Mouse (Mus musculus) spleen, adult 2 months (tissue): Measurements from ENCODE around the gene Med27. TPM values are rescaled to one million over a fixed set of nuclear protein-coding genes. Genes with fewer than 3 reads are reported as not detected.

Experiments used
- DNase-seq, 2 experiments: peaks; one replicate each; pipeline versions ENCODE4 v3.0.0 to v3.0.0-alpha.2; 2012 to 2021; ENCODE audit warnings: low spot score in 2 of 2, low read depth in 1 of 2
- H3K27ac ChIP-seq: fragments of 200-500 bp; 2 replicates; pipeline ENCODE4 v1.5.1; 2012; ENCODE audit warnings: low read length, inconsistent platforms; ENCODE audit not compliant: insufficient read depth
- H3K27me3 ChIP-seq: fragments of 200-500 bp; 2 replicates; pipeline ENCODE4 v1.6.1; 2012; ENCODE audit warnings: mild to moderate bottlenecking, moderate library complexity, low read length, inconsistent platforms; ENCODE audit not compliant: control insufficient read depth, insufficient read depth
- H3K36me3 ChIP-seq: fragments of 200-500 bp; 2 replicates; pipeline ENCODE4 v1.6.1; 2012; ENCODE audit warnings: mild to moderate bottlenecking, low read length, inconsistent platforms; ENCODE audit not compliant: control insufficient read depth, insufficient read depth
- H3K4me1 ChIP-seq: fragments of 200-500 bp; 2 replicates; pipeline ENCODE4 v1.6.1; 2011; ENCODE audit warnings: inconsistent platforms; ENCODE audit not compliant: control insufficient read depth, insufficient read depth, insufficient read length
- H3K4me3 ChIP-seq: fragments of 200-500 bp; 2 replicates; pipeline ENCODE4 v1.5.1; 2011; ENCODE audit warnings: mild to moderate bottlenecking, inconsistent platforms; ENCODE audit not compliant: insufficient read depth, insufficient read length; ENCODE audit errors: extremely low read depth
- CTCF ChIP-seq: fragments of 200-500 bp; IDR thresholded peaks from 2 replicates; pipeline ENCODE4 v1.5.1; 2011; ENCODE audit warnings: mild to moderate bottlenecking, inconsistent platforms; ENCODE audit not compliant: insufficient read depth, insufficient read length, insufficient replicate concordance; ENCODE audit errors: extremely low read depth
- POLR2A ChIP-seq: fragments of 200-500 bp; IDR thresholded peaks from 2 replicates; pipeline ENCODE4 v1.6.1; 2011; ENCODE audit warnings: low read depth, low read length, inconsistent platforms
- WGBS: fragments of 180-500 bp; shearing (Covaris S2); methylation state at CpG from one replicate; pipeline ENCODE4 v1.1.7; 2018; 5-methylcytosine and 5-hydroxymethylcytosine counted together
- polyA plus RNA-seq: library from polyadenylated mRNA; depleted of rRNA; stranded (reverse); fragments of >200 nt; gene quantifications from 2 replicates; pipeline ENCODE4 v1.2.3, GENCODE M21; 2012

The Med27 gene
- polyA plus RNA-seq, 1 experiment, result 27.6 TPM

GRCm38 (mm10) chr2:29414852-29415473 is 68.3 kb downstream of the Med27 start:
- no peak overlapping the region for H3K4me3 ChIP-seq
- no peak overlapping the region for H3K27ac ChIP-seq
- 90% methylated on average over 7 of the region's 7 CpGs for WGBS
- H3K27me3 ChIP-seq, result no peaks in the 10 kb centered on the region
- no peaks in the 10 kb centered on the region; the same call in 1 of the 2 replicates for H3K36me3 ChIP-seq
- DNase-seq, result no peak
- peaks cover 2% of the 10 kb centered on the region; the same call in 1 of the 2 replicates for H3K4me1 ChIP-seq
- TF ChIP-seq POLR2A (no peak), CTCF (no peak)

DNA sequence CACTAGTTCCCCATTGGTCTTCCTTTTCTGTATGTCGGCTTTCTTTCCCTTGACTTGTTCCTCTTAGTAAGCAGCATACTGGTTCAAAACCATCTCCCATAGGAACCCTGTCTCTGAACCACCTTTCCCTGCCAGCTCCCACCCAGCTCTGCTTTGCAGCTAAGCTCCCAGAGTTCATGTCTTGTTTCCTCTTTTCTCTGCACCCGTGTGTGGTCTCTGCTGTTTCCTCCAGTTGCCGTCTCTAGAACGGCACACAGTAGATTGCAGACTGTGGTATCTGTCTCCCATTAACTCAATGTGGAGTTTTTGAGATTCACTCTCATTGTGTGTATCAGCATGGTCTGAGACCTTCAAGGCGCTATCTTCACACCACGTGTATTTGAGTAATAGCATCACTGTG is 71.9 kb downstream of the Med27 start:
- Histone ChIP-seq H3K36me3 (no peaks in the 10 kb centered on the region; the same call in 1 of the 2 replicates), H3K4me3 (no peak overlapping the region), H3K27ac (no peak overlapping the region), H3K4me1 (peaks cover 2% of the 10 kb centered on the region; the same call in 1 of the 2 replicates), H3K27me3 (no peaks in the 10 kb centered on the region)
- DNase-seq, result no peak
- no peak for TF ChIP-seq CTCF
- TF ChIP-seq POLR2A, result no peak
- 20% methylated on average over 6 of the region's 6 CpGs for WGBS

DNA sequence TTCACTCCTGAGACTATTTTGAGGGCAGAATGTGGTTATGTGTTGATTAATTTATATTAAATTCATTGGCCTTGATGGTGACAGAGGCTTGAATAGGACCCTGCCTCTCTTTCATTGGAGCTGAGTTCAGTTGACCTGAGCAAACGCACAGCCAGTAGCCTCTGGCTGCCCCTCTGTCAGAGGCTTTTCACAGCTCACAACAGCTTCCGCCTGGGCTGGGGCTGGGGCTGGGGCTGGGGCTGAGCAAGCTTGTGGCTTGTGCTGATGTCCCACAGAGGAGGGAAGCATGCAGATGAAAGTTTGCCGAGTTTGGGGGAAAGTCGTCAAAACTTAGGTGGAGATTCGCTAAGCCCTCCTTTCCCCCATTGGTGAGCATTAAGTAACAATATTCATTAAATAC is 72.8 kb downstream of the Med27 start:
- WGBS, result 24% methylated on average over 5 of the region's 5 CpGs
- no peak for TF ChIP-seq POLR2A
- no peak for TF ChIP-seq CTCF
- H3K27ac ChIP-seq, result no peak overlapping the region
- no peak overlapping the region for H3K4me3 ChIP-seq
- H3K36me3 ChIP-seq, result no peaks in the 10 kb centered on the region; the same call in 1 of the 2 replicates
- no peaks in the 10 kb centered on the region for H3K27me3 ChIP-seq
- no peak for DNase-seq
- peaks cover 2% of the 10 kb centered on the region; the same call in 1 of the 2 replicates for H3K4me1 ChIP-seq

- no peak for TF ChIP-seq POLR2A
- H3K27me3 ChIP-seq, result no peaks in the 10 kb centered on the region
- no peak overlapping the region for H3K27ac ChIP-seq
- no peaks in the 10 kb centered on the region; the same call in 1 of the 2 replicates for H3K36me3 ChIP-seq
- DNase-seq, result no peak
- WGBS, result 76% methylated on average over 5 of the region's 5 CpGs
- peaks cover 2% of the 10 kb centered on the region; the same call in 1 of the 2 replicates for H3K4me1 ChIP-seq
- no peak overlapping the region for H3K4me3 ChIP-seq
Measured at GRCm38 (mm10) chr2:29419946-29420345, 73.3 kb downstream of the Med27 start.

- Histone ChIP-seq H3K4me1 (peaks cover 2% of the 10 kb centered on the region; the same call in 1 of the 2 replicates), H3K36me3 (no peaks in the 10 kb centered on the region), H3K4me3 (no peak overlapping the region), H3K27me3 (no peaks in the 10 kb centered on the region), H3K27ac (no peak overlapping the region)
- WGBS, result 84% methylated on average over 10 of the region's 10 CpGs
- TF ChIP-seq CTCF, result no peak
- TF ChIP-seq POLR2A, result no peak
- DNase-seq, result no peak
Measured at GRCm38 (mm10) chr2:29422126-29422840, 75.7 kb downstream of the Med27 start.

DNA sequence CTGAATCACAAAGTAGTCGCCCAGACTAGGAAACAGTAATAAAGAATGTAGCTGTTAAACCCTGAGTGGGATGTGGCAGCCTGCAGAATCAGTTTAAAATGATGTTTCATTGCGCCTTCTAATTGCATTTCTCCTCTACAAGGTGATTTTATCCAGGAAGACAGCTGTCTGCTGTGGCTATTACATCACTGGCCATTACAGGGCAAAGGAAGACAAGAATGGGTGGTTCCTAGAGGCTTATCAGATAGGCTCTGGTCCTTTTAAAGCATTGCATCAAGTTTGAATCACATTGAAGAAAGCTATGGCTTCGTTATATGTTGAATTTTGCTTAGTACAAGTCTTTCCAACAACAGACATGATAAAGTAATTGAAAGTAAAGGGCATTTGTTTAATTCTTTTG is 76.4 kb downstream of the Med27 start:
- WGBS, result 84% methylated on average over 3 of the region's 3 CpGs

DNA sequence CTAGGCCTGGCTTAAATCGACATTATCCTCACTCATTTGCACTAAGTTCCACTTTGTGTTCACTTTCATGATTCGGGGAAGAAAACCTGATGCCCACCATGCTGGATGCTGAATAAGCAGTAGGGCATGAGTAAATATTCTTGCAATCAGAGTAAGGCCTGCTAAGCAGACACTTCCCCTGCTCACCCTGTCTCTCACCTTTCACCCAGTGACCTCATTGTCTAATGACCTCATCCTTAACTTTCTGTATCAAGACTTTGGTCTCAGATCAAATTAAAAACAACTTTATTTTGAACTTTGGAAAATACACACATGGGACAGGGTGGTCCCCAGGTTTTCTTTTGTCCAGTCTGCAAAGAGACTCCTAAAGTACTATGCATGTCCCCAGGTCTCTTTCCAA is 78.8 kb downstream of the Med27 start:
- H3K4me3 ChIP-seq, result no peak overlapping the region
- H3K27ac ChIP-seq, result no peak overlapping the region
- H3K36me3 ChIP-seq, result no peaks in the 10 kb centered on the region
- no peak for TF ChIP-seq POLR2A
- no peak for TF ChIP-seq CTCF
- WGBS, result 72% methylated on average over 2 of the region's 2 CpGs
- no peaks in the 10 kb centered on the region for H3K4me1 ChIP-seq
- H3K27me3 ChIP-seq, result no peaks in the 10 kb centered on the region
- no peak for DNase-seq

More for the DNA sequence above, 76.4 kb downstream of the Med27 start:
- no peaks in the 10 kb centered on the region for H3K36me3 ChIP-seq
- peaks cover 2% of the 10 kb centered on the region; the same call in 1 of the 2 replicates for H3K4me1 ChIP-seq
- DNase-seq, result no peak
- no peak overlapping the region for H3K4me3 ChIP-seq
- H3K27ac ChIP-seq, result no peak overlapping the region
- TF ChIP-seq POLR2A (no peak), CTCF (no peak)
- H3K27me3 ChIP-seq, result no peaks in the 10 kb centered on the region
